Mouse (Mus musculus): ENCODE results near the gene Ptpn1. TPM values are rescaled to one million over a fixed set of nuclear protein-coding genes. Genes with fewer than 3 reads are reported as not detected.

The Ptpn1 gene
- polyA plus RNA-seq, 1 experiment from 2014 or later, result 56.7 TPM

DNA sequence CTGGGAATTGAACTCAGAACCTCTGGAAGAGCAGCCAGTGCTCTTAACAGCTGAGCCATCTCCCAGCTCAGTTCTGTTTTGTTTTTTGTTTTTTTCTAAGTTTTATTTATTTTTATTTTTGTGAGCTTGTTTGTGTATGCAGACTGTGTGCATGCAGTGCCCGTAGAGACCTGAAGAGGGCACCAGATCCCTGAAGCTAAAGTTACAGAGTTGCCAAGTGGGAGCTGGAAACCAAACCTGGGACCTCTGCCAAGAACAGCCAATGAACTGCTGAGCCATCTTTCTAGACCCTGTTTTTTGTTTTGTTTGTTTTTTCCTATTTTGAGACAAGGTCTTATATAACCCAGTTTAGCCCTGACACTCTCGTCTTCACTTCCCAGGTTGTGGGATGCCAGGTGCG is 96.5 kb downstream of the Ptpn1 start:
- 97% methylated on average over 3 of the region's 3 CpGs for WGBS
- Histone ChIP-seq H3K9me3 (ENCODE audit: low read length) (peaks cover 7% of the 10 kb centered on the region), H3K9ac (replicated peaks; ENCODE audit: low read length) (no peak overlapping the region), H3K4me2 (replicated peaks; ENCODE audit: low read depth, low read length) (no peak overlapping the region), H3K4me1 (ENCODE audit: insufficient read depth, low read length) (no peaks in the 10 kb centered on the region), H3K27me3 (ENCODE audit: insufficient read depth, low read length) (no peaks in the 10 kb centered on the region), H3K27ac (ENCODE audit: low read length) (no peak overlapping the region), H3K36me3 (ENCODE audit: insufficient read depth, low read length) (no peaks in the 10 kb centered on the region), H3K4me3 (ENCODE audit: low read length) (no peak overlapping the region)
- ATAC-seq (ENCODE audit: low FRiP score, low TSS enrichment), result no peak

Other genes with a start within 250 kb of the Ptpn1 start
- 0.34 and 0.45 TPM in 2 replicates for gene Cebpb, start 243.1 kb upstream of the Ptpn1 start, polyA plus RNA-seq (2015; fragmentation: Nextera tagmentation; extraction: Ambion mirVana)
- 54.9 and 58.8 TPM in 2 replicates for gene Tmem189, start 242.2 kb upstream of the Ptpn1 start, polyA plus RNA-seq (2015; fragmentation: Nextera tagmentation; extraction: Ambion mirVana)
- gene Ripor3, start 78.6 kb downstream of the Ptpn1 start, polyA plus RNA-seq (2015; fragmentation: Nextera tagmentation; extraction: Ambion mirVana), result 1.9 and 2.6 TPM in 2 replicates
- gene Pard6b, start 148.9 kb downstream of the Ptpn1 start, polyA plus RNA-seq (2015; fragmentation: Nextera tagmentation; extraction: Ambion mirVana), result 20.0 and 23.9 TPM in 2 replicates

All from kidney, embryonic 16.5 days (tissue).